Mouse (Mus musculus): Measurements from ENCODE around the gene Tcaim. TPM values are rescaled to one million over a fixed set of nuclear protein-coding genes. Genes with fewer than 3 reads are reported as not detected.

Gene Tcaim
- polyA plus RNA-seq, 1 experiment from 2014 or later, result 7.7 TPM

Other genes with a start within 250 kb of the Tcaim start
- gene Topaz1, start 58.2 kb upstream of the Tcaim start, polyA plus RNA-seq (2016; fragmentation: Nextera tagmentation; extraction: Ambion mirVana), result not detected in 2 replicates
- 0.32 TPM in 1 of 2 replicates, not detected in the other for gene Gm35549, start 38.5 kb downstream of the Tcaim start, polyA plus RNA-seq (2016; fragmentation: Nextera tagmentation; extraction: Ambion mirVana)
- 124 and 134 TPM in 2 replicates for gene Zfp445, start 60.5 kb downstream of the Tcaim start, polyA plus RNA-seq (2016; fragmentation: Nextera tagmentation; extraction: Ambion mirVana)
- 4.5 and 4.8 TPM in 2 replicates for gene Zkscan7, start 80.1 kb downstream of the Tcaim start, polyA plus RNA-seq (2016; fragmentation: Nextera tagmentation; extraction: Ambion mirVana)
- 34.1 and 38.1 TPM in 2 replicates for gene Zfp105, start 117.5 kb downstream of the Tcaim start, polyA plus RNA-seq (2016; fragmentation: Nextera tagmentation; extraction: Ambion mirVana)
- gene 1110059G10Rik, start 145.5 kb downstream of the Tcaim start, polyA plus RNA-seq (2016; fragmentation: Nextera tagmentation; extraction: Ambion mirVana), result 32.0 and 34.3 TPM in 2 replicates
- 68.2 and 73.8 TPM in 2 replicates for gene Kif15, start 145.5 kb downstream of the Tcaim start, polyA plus RNA-seq (2016; fragmentation: Nextera tagmentation; extraction: Ambion mirVana)
- gene Tmem42, start 215.8 kb downstream of the Tcaim start, polyA plus RNA-seq (2016; fragmentation: Nextera tagmentation; extraction: Ambion mirVana), result 18.4 and 18.8 TPM in 2 replicates
- 0.57 and 1.5 TPM in 2 replicates for gene Tgm4, start 229.2 kb downstream of the Tcaim start, polyA plus RNA-seq (2016; fragmentation: Nextera tagmentation; extraction: Ambion mirVana)

All from midbrain, embryonic 12.5 days (tissue).